Mouse (Mus musculus) heart, embryonic 11.5 days (tissue): ENCODE results near the gene Ltbp1. TPM values are rescaled to one million over a fixed set of nuclear protein-coding genes. Genes with fewer than 3 reads are reported as not detected.

ENCODE experiments used
- ATAC-seq: fragments of 200-750 bp; cut with Nextera tagmentation; replicated peaks from 2 replicates; pipeline ENCODE4 v1.8.0; 2017; ENCODE audit warnings: moderate library complexity; ENCODE audit not compliant: insufficient number of reproducible peaks, low FRiP score, low TSS enrichment
- H3K27ac ChIP-seq: fragments of 300-500 bp; sonication (generic); 2 replicates; pipeline ENCODE4 v1.5.1; 2014; ENCODE audit warnings: mild to moderate bottlenecking, low read depth, low read length
- H3K27me3 ChIP-seq: fragments of 300-500 bp; sonication (generic); 2 replicates; pipeline ENCODE4 v1.6.1; 2014; ENCODE audit warnings: mild to moderate bottlenecking, low read length, mixed read lengths; ENCODE audit not compliant: control insufficient read depth, insufficient read depth
- H3K36me3 ChIP-seq: fragments of 300-500 bp; sonication (generic); 2 replicates; pipeline ENCODE4 v1.6.1; 2014; ENCODE audit warnings: mild to moderate bottlenecking, low read length, moderate library complexity, mixed read lengths; ENCODE audit not compliant: control insufficient read depth, insufficient read depth
- H3K4me1 ChIP-seq: fragments of 300-500 bp; sonication (generic); 2 replicates; pipeline ENCODE4 v1.6.1; 2014; ENCODE audit warnings: low read length; ENCODE audit not compliant: control insufficient read depth, insufficient read depth
- H3K4me2 ChIP-seq: fragments of 300-500 bp; sonication (generic); 2 replicates; pipeline ENCODE4 v1.6.1; 2014; ENCODE audit warnings: mild to moderate bottlenecking, moderate library complexity
- H3K4me3 ChIP-seq: fragments of 300-500 bp; sonication (generic); 2 replicates; pipeline ENCODE4 v1.5.1; 2014; ENCODE audit warnings: low read depth, low read length
- H3K9ac ChIP-seq: fragments of 300-500 bp; sonication (generic); 2 replicates; pipeline ENCODE4 v1.6.1; 2014; ENCODE audit warnings: mild to moderate bottlenecking, low read depth, low read length, moderate library complexity
- H3K9me3 ChIP-seq: fragments of 300-500 bp; sonication (generic); replicated peaks from 2 replicates; pipeline ENCODE4 v1.6.1; 2016; ENCODE audit warnings: low read length; ENCODE audit not compliant: control insufficient read depth
- WGBS: fragments of 180-500 bp; shearing (Covaris S2); extraction: QIAGEN DNeasy Blood & Tissue Kit; methylation state at CpG from one replicate; pipeline ENCODE4 v1.1.7; 2014; ENCODE audit not compliant: insufficient replicate concordance; 5-methylcytosine and 5-hydroxymethylcytosine counted together
- polyA plus RNA-seq: library from polyadenylated mRNA; unstranded; fragments of >200 nt; fragmentation: Nextera tagmentation; extraction: Ambion mirVana; gene quantifications from 2 replicates; pipeline ENCODE4 v1.2.1, GENCODE M21; 2014

The Ltbp1 gene
- polyA plus RNA-seq, 1 experiment from 2014 or later: 45.4 TPM

DNA sequence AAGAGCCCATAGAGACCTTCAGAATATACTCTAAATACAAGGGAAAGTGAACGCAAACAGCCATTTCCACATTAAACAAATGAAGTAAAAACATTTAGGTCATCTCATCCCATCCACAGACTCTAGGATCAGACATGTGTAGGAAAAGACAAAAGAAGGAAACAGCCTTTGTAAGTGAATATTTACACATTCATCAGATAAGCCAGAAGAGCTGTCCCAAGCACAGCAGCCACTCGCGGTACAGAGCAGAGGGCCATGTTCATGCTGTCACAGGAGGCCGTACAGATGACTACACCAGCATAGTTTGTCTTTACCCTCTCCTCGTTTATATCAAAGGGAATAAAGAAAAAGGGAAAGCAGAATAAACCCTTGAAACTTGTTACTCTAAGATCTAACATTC, 350.1 kb downstream of the Ltbp1 start:
- no peak overlapping the region for H3K4me2 ChIP-seq
- H3K9me3 ChIP-seq: 0 out of 2 replicates have a peak, but pooled peaks cover 3% of the 10 kb centered on the region
- WGBS: 65% methylated on average over 5 of the region's 5 CpGs
- no peaks in the 10 kb centered on the region for H3K4me1 ChIP-seq
- H3K27ac ChIP-seq: no peak overlapping the region
- H3K9ac ChIP-seq: no peak overlapping the region
- peaks cover 3% of the 10 kb centered on the region; the same call in 1 of the 2 replicates for H3K36me3 ChIP-seq
- ATAC-seq: no peak
- H3K27me3 ChIP-seq: no peaks in the 10 kb centered on the region
- H3K4me3 ChIP-seq: no peak overlapping the region

- peaks cover 18% of the 10 kb centered on the region for H3K36me3 ChIP-seq
- 84% methylated on average over 7 of the region's 7 CpGs for WGBS
- H3K4me2 ChIP-seq: no peak overlapping the region
- no peaks in the 10 kb centered on the region for H3K9me3 ChIP-seq
- no peak overlapping the region for H3K27ac ChIP-seq
- no peak for ATAC-seq
- no peaks in the 10 kb centered on the region for H3K4me1 ChIP-seq
- H3K4me3 ChIP-seq: no peak overlapping the region
- H3K9ac ChIP-seq: no peak overlapping the region
- no peaks in the 10 kb centered on the region for H3K27me3 ChIP-seq
These were observed 354.7 kb downstream of the Ltbp1 start for GRCm38 (mm10) chr17:75360111-75360510.

DNA sequence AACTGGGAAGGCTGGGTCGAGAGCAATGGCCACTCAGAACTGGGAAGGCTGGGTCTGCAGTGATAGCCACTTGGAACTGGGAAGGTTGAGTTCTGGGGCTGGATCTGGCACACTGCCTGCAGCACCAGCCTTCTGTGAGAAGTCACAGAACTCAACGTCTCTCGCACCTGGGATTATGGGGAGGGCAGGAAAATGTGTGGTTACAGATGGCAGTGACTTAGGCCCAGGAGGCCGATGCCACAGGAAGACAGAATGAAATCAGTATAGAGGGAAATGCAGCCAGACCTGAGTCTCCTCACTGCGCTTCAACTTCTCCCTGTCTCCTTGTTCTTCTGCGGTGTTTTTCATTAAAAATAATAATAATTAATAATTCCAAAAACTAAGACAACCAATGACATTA, 361.0 kb downstream of the Ltbp1 start:
- ATAC-seq: no peak
- no peak overlapping the region for H3K4me3 ChIP-seq
- no peak overlapping the region for H3K4me2 ChIP-seq
- H3K36me3 ChIP-seq: peaks cover 21% of the 10 kb centered on the region
- no peaks in the 10 kb centered on the region for H3K27me3 ChIP-seq
- H3K27ac ChIP-seq: no peak overlapping the region
- 87% methylated on average over 6 of the region's 6 CpGs for WGBS
- H3K9me3 ChIP-seq: no peaks in the 10 kb centered on the region
- H3K4me1 ChIP-seq: no peaks in the 10 kb centered on the region
- H3K9ac ChIP-seq: no peak overlapping the region

- Histone ChIP-seq H3K4me1 (no peaks in the 10 kb centered on the region), H3K9me3 (no peaks in the 10 kb centered on the region), H3K27ac (no peak overlapping the region), H3K27me3 (no peaks in the 10 kb centered on the region), H3K4me3 (no peak overlapping the region), H3K4me2 (no peak overlapping the region), H3K36me3 (peaks cover 21% of the 10 kb centered on the region), H3K9ac (no peak overlapping the region)
- ATAC-seq: no peak
- 92% methylated on average over 18 of the region's 18 CpGs for WGBS
These were observed 362.3 kb downstream of the Ltbp1 start for GRCm38 (mm10) chr17:75367486-75368155.

DNA sequence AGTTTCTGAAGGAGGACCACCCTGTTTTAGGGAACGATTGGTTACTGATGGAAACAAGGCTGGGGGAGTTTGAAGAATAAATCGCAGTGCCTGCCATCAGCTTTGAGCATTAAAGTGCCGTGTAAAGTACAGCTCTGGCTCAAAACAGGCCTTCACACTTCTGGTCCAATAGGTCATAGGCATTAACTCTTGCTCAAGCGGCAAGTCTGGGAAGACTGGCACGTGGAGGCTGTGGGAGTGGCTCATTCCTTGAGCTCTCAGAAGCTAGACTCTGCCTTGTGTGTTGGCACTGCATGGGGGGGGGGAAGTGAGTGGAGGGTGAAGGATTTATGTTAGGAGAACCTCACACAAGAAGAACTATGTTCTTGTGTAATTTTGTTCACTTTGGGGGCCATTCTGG, 363.2 kb downstream of the Ltbp1 start:
- Histone ChIP-seq H3K4me1 (no peaks in the 10 kb centered on the region), H3K9ac (no peak overlapping the region), H3K36me3 (peaks cover 16% of the 10 kb centered on the region), H3K4me2 (no peak overlapping the region), H3K9me3 (no peaks in the 10 kb centered on the region), H3K27ac (no peak overlapping the region), H3K4me3 (no peak overlapping the region), H3K27me3 (no peaks in the 10 kb centered on the region)
- WGBS: 69% methylated on average over 5 of the region's 5 CpGs
- no peak for ATAC-seq

DNA sequence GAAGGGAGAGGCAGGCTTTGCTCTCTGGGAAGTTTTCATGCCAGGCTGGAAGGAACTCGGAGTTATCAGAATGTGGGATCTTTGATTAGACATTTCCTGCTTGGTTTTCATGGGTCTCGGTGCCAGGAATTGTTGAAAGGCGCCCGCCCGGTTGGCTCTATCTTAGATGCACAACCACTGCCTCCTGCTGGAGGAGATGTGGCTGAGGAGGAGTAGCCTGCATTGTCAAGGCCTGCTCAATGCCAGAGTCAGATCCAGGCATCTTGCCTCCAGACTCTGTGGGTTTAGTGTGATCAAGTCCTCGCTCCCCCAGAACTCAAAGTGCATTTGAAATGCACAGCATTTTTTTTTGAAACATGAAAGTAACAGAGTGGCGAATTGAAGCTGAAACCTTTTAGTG, 364.0 kb downstream of the Ltbp1 start:
- H3K36me3 ChIP-seq: peaks cover 10% of the 10 kb centered on the region
- no peak for ATAC-seq
- WGBS: 50% methylated on average over 7 of the region's 7 CpGs
- no peaks in the 10 kb centered on the region for H3K9me3 ChIP-seq
- no peak overlapping the region for H3K4me3 ChIP-seq
- H3K27me3 ChIP-seq: no peaks in the 10 kb centered on the region
- no peaks in the 10 kb centered on the region for H3K4me1 ChIP-seq
- H3K9ac ChIP-seq: no peak overlapping the region
- H3K27ac ChIP-seq: no peak overlapping the region
- no peak overlapping the region for H3K4me2 ChIP-seq

GRCm38 (mm10) chr17:75370120-75370519, 364.8 kb downstream of the Ltbp1 start:
- Histone ChIP-seq H3K4me3 (no peak overlapping the region), H3K9ac (no peak overlapping the region), H3K4me2 (no peak overlapping the region), H3K27ac (no peak overlapping the region), H3K27me3 (no peaks in the 10 kb centered on the region), H3K36me3 (peaks cover 8% of the 10 kb centered on the region), H3K9me3 (no peaks in the 10 kb centered on the region), H3K4me1 (no peaks in the 10 kb centered on the region)
- ATAC-seq: no peak
- 90% methylated on average over 4 of the region's 4 CpGs for WGBS

DNA sequence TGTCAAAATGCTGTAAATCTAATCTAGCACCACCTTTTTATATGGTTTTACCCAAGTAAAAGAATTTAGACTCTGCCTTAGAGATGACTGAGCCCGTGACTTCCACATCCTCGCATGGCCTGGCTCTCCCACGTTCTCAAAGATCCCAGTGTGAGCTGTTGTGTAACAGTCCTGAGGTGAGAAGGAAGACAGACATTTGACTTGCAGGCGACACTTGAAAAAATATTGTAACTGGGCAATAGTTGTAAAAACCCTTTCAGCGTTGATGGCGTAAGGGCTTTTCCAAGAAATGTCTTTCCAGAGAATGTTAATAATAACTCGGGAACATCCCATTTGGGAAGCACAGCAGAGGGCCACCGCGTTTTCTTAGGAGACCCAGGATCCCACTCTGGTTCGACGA, 366.3 kb downstream of the Ltbp1 start:
- Histone ChIP-seq H3K27ac (no peak overlapping the region), H3K27me3 (no peaks in the 10 kb centered on the region), H3K4me1 (no peaks in the 10 kb centered on the region), H3K4me3 (no peak overlapping the region), H3K4me2 (no peak overlapping the region), H3K36me3 (peaks cover 3% of the 10 kb centered on the region; the same call in 1 of the 2 replicates), H3K9ac (no peak overlapping the region), H3K9me3 (no peaks in the 10 kb centered on the region)
- no peak for ATAC-seq
- 87% methylated on average over 11 of the region's 11 CpGs for WGBS

- H3K9ac ChIP-seq: no peak overlapping the region
- H3K36me3 ChIP-seq: peaks cover 3% of the 10 kb centered on the region; the same call in 1 of the 2 replicates
- no peaks in the 10 kb centered on the region for H3K27me3 ChIP-seq
- no peak for ATAC-seq
- no peak overlapping the region for H3K4me3 ChIP-seq
- H3K27ac ChIP-seq: no peak overlapping the region
- WGBS: 54% methylated on average over 3 of the region's 3 CpGs
- no peaks in the 10 kb centered on the region for H3K4me1 ChIP-seq
- H3K9me3 ChIP-seq: no peaks in the 10 kb centered on the region
- H3K4me2 ChIP-seq: no peak overlapping the region
These were observed 367.0 kb downstream of the Ltbp1 start for GRCm38 (mm10) chr17:75372371-75372770.
